Mouse (Mus musculus): ENCODE results near the gene Slc30a1.

Gene Slc30a1

DNA sequence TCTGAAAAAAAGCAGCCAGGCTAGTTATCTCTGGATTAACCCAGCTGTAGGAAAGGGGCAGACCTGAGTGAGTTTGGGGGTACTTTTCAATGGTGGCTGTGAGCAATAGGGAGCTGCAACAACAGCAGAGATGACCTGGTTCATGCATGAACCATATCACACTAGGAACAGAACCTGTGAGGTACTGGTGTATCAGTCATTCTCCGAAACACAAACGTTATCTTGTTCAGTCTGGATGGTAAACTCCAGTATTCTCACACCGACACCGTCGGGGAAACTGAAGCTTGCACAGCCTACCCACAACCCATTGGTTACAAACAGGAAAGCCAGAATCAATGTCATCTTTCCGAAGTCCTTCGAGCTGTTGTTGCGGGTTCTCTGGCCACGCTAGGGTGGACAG is 11.7 kb upstream of the Slc30a1 start:
- DNase-seq (ENCODE audit: extremely low read depth, low read depth, low spot score): no peak

DNA sequence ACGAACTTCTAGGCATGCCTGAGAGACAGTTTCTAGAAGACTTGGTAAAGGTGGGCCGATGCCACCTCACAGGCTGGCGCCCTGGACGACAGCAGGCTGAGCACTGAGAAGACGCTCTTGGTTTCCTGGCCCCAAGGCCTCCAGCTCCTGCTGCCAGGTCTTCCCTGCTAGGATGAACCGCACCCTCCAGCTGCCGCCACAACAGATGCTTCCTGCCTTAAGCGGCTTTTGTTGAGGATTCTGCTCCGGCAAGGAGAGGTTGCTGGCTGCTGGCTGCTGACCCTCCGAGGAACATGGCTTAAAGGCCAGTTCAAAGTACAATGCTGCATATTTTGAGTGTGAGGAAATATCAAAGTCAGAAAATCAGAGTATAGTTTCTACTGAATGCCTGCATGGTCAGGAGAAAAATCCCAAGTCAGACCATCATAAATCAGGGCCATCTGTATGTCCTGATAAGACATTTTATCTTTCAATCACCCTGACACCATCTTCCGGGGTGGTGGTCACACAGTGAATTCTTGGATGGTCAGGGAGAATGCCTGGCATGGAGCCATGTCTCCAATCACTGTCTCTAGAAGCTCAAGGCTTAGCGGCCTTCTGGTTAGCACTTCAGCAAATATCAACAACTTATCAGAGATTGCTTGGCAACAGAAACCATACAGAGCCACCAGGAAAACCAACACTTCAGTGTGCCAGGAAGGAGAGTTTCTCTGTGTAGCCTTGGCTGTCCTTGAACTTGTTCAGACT is 9.6 kb upstream of the Slc30a1 start:
- no peak for DNase-seq (ENCODE audit: extremely low read depth, low read depth, low spot score)

DNA sequence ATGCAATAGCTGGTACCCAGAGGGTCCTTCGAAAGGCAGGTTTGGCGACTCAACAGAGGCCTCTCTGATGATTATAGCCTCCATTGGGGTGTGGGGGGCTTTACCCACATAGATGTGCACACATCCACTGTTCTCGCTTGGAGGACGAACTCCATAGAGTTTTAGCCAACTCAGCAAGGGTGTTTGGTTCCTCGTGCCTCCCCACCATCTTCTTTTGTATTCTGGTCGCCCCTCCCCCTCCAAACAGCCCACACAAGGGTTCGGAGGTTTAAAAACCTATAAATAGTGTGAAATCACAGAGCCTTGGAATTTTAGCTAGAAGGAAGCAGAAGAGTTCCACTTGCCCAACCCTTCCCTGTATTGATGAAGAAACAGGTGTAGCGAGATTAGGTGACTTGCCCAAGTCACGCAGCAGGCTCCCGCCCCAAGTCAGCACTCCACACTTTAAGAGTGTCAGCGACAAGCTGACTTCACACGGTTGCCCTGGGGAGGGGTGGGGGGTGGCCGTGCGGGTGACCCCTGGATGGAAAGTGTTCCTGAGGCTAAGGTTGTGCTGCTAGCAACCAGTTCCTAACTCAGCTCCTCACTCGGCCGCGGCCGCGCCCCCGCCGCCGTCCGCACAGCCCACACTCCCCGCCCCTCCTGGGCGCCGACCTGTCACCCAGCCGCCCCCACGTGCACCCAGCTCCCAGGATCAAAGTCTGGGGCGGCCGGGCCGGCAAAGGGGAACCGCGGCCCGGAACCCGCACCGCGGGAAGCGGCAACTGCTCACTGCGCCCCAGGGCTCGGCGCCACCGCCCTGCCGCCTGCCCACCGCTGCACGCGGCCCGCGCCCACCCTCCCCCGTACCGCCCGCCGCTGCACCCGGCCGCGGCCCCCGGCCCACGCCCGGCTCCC is 682 bp upstream of the Slc30a1 start:
- DNase-seq (ENCODE audit: extremely low read depth, low read depth, low spot score): no peak

DNA sequence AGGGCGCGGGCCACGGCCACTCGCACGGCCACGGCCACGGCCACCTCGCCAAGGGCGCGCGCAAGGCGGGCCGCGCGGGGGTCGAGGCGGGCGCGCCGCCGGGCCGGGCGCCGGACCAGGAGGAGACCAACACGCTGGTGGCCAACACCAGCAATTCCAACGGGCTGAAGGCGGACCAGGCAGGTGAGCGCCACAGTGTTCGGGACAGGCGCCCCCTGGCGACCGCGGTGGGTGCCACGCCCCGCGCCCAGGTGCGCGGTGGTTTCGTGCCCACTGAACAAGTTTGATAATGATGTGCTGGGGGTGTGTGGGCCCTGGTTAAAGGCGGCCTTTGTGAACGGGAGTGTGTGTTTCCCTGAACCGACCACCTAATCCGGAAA is 854 bp downstream of the Slc30a1 start:
- DNase-seq (ENCODE audit: extremely low read depth, low read depth, low spot score): no peak

DNA sequence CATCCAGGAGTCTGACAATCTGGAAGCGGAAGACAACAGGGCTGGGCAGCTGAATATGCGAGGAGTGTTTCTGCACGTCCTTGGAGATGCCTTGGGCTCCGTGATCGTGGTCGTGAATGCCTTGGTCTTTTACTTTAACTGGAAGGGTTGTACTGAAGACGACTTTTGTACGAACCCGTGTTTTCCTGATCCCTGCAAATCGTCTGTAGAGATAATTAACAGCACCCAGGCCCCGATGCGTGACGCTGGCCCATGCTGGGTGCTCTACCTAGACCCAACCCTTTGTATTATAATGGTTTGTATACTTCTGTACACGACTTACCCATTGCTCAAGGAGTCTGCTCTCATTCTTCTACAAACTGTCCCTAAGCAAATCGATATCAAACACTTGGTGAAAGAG is 2.3 kb downstream of the Slc30a1 start:
- no peak for DNase-seq (ENCODE audit: extremely low read depth, low read depth, low spot score)

DNA sequence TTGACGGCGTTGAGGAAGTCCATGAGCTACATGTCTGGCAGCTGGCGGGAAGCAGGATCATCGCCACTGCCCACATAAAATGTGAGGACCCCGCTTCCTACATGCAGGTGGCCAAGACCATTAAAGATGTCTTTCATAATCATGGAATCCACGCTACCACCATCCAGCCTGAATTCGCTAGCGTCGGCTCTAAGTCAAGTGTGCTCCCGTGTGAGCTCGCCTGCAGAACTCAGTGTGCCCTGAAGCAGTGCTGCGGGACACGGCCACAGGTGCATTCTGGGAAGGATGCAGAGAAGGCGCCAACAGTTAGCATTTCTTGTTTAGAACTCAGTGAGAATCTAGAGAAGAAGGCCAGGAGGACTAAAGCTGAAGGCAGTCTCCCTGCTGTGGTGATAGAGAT is 2.7 kb downstream of the Slc30a1 start:
- DNase-seq (ENCODE audit: extremely low read depth, low read depth, low spot score): no peak

DNA sequence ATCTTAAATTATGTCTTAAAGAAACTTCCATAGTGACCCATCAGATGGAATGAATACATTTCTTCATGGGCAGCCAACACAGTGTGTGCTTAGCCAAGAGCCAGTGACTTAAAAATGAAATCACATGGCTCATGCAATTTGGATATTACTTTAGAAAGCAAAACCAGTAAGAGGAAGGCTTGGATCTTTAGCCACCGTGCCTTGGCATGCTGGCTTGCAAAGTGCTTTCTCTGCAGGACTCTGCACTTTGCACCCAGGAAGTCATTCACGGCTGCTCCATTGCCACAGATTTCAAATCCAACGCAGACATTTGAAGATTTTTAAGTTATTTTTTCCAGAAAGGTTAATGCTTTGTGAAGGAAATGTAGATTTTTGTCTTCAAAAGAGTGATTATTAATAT is 4.1 kb downstream of the Slc30a1 start:
- no peak for DNase-seq (ENCODE audit: extremely low read depth, low read depth, low spot score)

DNA sequence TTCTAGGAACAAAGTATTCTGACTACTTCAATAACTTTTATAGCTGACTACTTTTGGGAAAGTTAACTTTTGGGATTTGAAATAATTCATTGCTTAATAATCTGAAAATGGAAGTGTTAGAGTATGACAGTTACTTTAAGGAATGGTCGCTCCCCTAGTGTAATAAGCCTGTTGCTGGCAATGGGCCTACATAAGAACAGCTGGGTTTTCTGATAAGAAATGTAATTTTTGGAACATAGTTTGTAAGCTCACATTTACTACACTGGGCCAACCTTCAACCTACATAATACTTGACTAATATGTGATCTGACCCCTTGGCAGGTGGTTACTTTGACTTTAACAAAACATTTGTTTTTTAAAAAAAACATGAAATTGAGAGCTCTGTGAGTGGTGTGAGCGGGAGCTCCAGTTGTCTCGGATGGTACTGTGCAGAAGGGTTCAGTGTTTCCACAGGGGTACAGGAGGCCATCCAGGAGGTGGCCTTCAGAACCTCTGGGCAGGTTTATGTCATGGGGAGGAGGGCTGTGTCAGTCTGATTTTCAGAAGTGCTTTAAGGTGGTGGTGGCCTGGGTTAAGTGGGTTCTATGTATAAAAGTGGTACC is 4.6 kb downstream of the Slc30a1 start:
- DNase-seq (ENCODE audit: extremely low read depth, low read depth, low spot score): no peak

DNA sequence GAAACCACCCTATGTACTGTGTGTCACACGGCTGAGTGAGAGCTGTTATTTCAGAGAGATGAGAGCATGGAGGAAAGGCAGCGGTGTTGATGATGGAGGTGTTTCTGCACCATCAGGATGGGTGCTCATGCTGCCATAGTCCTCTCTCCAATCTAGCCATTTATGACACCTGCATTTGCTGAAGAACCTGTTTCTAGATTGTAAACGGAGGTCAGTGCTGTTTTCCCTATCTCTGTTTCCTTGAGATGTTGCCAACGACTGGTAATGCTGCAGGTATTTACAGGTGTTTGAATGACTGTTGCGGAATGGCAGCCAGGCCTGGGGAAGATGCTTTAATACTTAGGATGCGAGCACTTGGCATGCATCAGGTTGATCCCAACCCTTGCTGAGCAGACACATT is 8.1 kb downstream of the Slc30a1 start:
- no peak for DNase-seq (ENCODE audit: extremely low read depth, low read depth, low spot score)

DNA sequence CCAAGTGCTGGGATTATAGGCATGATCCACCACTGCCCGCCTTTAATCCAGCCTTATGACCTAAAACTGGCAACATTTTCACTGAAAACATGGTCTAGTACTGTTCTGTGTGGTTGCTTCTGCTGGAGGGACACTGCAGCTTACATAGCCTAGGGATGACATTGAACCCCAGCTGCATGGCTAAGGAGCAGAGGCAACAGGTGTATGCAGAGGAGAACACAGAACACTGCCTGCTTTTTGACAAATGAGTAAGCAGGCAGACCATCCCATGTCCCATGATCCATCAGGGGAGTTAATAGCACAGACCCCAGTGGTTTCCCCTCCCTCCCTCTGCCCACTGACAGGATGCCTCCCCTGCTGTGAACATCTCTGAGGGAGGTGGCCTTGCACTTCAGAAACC is 9.0 kb downstream of the Slc30a1 start:
- no peak for DNase-seq (ENCODE audit: extremely low read depth, low read depth, low spot score)

DNA sequence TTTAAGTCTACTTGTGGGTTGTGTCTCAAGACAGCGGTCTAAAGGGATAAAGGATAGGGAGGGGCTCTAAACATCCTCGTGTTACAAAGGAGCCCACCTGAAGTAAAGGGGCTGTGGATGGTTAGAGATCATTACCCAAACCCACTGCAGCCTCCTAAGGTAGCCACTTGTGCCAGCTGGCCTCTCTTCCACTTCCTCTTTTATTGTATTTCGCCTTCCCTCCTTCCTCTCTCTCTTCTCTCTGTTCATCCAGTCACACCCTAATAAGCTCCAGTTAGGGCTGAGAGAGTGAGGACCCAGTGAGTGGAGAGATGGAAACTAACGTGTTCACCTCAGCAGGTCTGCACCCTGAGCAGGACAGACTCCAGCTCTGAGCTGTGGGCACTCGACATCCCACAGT is 10.3 kb downstream of the Slc30a1 start:
- DNase-seq (ENCODE audit: extremely low read depth, low read depth, low spot score): no peak

DNA sequence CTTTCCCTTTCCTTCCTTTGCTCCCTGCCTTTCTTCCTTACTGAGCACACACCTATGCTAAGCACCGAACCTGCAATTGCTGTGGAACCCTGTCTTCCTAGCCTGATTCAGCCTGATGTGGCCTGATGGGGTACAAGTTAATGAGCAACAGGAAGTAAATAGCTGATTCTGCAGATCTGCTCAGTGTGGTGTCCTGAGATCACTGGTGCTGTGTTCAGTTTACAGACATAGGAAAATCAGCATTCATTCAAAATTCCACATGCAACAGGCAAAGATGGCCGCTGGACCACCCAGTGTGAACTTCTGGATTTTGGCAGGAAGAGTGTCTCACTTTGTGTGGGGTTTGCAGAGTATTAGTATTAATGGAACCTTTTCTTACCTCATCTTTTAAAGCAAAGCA is 12.8 kb downstream of the Slc30a1 start:
- no peak for DNase-seq (ENCODE audit: extremely low read depth, low read depth, low spot score)

DNA sequence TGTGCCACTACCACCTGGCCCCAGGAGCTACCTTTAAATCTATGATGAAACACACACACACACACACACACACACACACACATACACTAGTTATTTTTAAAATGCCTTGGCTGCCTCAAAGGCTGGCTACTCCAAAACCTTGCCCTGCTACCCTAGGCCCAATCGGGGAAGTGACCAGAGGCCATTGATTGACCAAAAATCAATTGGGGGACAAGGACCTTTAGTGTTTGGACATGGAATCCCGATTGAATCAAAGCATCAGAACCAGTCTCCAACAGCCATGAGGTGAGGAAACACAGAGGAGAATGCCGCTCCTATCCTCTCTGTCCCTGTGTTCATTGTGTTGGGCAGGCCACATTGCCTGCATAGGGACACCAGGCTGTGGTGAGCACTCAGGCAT is 15.1 kb downstream of the Slc30a1 start:
- no peak for DNase-seq (ENCODE audit: extremely low read depth, low read depth, low spot score)

DNA sequence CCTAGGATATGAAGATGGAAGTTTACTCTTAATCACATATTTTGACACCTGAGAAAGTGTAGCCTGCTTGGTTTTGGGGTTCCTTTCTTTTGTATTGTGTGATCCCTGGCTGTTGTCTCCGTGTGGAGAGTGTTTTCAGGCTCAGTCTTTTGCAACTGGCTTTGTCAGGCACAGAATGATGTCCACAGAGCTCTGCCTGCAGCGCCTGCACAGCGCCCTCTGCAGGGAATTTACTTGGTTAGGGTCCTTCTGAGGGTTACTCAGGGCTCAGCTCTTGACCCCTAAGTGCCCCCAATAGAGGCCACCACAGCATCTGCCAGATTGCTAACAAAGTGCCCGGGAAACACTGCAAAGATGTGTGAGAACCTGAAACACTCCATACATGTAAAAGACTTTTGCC is 18.9 kb downstream of the Slc30a1 start:
- DNase-seq (ENCODE audit: extremely low read depth, low read depth, low spot score): no peak

DNA sequence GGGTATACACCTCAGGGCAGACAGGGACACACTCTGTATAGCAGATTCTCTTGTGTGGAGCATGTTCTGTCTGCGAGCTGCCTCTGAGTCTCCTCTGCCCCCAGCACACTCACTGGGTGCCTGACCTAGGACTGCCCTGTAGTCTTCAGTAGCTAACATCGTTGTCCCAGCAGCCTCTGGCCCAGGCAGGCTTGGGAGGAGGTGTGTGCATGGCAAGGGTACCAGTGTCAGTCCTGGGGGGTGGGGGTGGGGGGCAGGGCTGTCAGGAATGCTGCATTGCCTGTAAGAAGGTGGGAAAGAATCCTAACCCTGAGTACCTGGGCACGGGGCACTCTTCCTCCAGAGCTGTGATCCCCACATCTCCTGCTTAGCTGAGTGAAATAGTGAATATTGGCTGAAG is 20.1 kb downstream of the Slc30a1 start:
- DNase-seq (ENCODE audit: extremely low read depth, low read depth, low spot score): no peak

DNA sequence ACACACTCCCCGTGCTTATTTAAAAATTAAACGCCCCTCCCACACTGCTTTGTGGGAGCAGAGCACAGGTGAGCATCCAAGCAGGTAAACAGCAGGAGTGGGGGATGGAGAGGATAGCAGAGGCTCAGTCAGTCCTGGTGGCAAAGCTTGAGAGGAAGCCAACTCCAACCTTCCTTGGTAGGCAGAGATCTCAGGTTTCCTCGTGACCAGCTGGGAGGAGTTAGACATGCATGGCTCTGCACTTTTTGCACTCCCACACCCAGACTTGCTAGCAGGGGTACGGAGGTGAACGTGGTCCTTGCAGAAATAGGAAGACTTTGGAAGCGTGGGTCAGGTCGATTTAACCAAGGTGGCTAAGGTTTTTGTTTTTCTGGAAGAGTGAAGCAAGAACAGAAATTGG is 21.8 kb downstream of the Slc30a1 start:
- DNase-seq (ENCODE audit: extremely low read depth, low read depth, low spot score): no peak

DNA sequence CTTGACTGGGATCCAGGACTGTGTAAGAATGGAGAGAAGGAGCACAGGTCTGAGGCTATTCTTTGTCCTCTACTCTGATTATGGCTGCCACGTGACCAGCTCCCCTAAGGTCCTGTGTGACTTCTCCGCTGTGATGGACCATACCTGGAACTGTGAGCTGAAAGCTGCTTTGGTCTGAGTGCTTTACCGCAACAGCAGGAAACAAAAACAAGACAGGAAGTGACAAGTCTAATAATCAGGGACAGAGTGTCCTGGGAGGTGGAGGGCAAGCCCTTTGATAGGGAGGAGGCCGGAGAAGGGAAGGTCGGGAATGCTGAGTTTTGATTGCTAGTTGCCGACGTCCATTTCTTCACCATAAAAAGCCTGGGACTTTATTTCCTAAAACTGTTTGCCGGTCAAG is 22.5 kb downstream of the Slc30a1 start:
- DNase-seq (ENCODE audit: extremely low read depth, low read depth, low spot score): no peak

DNA sequence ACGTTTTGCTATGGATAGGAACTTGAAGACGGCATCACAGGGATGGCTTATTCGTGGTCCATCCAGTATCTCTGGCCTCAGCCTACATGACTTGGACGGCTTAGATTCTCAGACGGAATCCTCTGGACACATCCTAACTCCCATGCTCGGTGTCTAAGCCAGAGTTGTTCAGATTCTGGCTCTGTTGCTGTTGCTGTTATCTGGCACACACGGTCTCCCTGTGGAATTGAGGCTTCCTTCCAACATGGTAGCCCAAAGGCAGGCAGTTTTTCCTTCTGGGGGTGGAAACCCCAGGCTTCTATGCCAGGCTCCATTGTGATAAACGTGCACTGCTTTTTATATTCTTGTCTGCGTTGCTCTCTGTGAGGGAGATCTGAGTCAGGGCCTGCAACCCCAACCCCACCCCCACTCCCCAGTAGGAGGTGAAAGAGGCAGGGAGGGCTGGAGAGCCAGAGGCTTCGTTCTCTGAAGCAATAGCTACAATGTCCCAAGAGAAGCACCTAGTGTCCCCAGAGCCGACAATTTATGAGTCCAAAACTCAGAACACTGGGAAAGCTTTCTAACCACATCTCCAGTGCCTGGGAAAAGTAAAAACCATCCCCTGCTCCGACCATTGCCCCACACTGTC is 23.4 kb downstream of the Slc30a1 start:
- no peak for DNase-seq (ENCODE audit: extremely low read depth, low read depth, low spot score)

DNA sequence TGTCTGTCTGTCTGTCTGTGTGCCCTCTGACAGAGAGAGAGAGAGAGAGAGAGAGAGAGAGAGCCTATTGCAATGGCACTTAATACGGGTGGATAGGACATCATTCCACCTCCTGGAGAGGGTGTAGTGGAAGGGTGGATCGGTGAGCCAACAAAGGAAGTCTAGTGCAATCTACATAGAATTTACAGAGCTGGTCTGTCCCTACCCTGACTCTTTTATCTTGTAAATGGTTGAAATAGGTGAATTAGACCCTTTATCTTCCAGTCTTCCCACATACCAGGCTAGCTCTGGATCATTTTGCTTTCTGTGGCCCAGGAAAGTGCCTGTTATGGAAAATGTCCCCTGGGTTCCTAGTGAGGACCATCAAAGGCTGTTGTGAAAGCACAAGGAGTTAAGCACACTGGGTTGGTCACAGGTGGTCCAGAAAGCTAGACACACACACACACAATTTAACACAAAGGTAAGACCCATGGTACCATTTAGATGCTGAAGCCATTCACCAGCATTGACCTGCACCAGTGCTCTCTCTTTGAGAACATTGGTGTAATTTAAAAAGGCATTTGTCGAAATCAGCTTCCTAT is 24.0 kb downstream of the Slc30a1 start:
- DNase-seq (ENCODE audit: extremely low read depth, low read depth, low spot score): no peak

DNA sequence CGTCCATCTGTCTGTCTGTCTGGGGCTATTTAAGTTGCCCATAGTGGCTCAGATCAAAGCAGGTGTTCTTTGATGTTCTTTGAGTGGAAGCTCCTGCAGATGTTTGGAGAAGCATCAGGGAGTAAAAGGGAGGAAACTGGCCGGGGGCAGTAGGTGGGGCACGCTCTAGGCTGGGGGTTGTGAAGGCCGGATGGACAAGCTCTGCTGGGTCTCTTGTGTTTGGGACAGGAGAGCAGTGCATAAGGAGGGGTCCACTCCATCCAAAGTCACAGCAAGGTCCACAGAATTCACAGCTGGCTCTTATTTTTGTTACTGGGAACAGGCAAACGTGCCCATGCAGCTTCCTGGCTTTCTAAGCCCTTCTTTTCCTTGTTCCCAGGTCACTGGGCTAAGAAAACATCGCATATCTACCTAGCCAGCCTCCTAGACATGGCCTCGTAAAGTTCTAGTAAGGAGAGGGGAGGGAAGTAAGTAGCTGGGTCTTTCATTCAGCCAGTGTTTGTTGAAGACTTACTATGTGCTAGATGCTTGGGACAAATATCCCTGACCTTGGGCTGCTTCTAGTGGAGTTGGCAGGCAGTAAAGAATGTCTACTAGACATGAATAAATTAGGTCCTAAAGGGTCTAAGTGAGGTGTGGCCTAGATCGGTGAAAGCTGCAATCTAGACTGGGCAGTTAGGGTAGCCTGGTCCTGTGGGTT is 25.9 kb downstream of the Slc30a1 start:
- no peak for DNase-seq (ENCODE audit: extremely low read depth, low read depth, low spot score)

All from fat pad, adult 2 months (tissue).